Mouse (Mus musculus) kidney, embryonic 14.5 days (tissue): ENCODE results near the gene Pml. TPM values are rescaled to one million over a fixed set of nuclear protein-coding genes. Genes with fewer than 3 reads are reported as not detected.

Source experiments
- ATAC-seq: fragments of 200-750 bp; cut with Nextera tagmentation; 2 replicates; pipeline ENCODE4 v1.8.0; 2017; ENCODE audit warnings: moderate number of reproducible peaks, mild to moderate bottlenecking, moderate TSS enrichment, moderate library complexity; ENCODE audit not compliant: low FRiP score, low TSS enrichment
- H3K27ac ChIP-seq: fragments of 300-500 bp; sonication (generic); 2 replicates; pipeline ENCODE4 v1.5.1; 2014; ENCODE audit warnings: low read depth, mild to moderate bottlenecking, low read length, moderate library complexity, mixed read lengths
- H3K27me3 ChIP-seq: fragments of 300-500 bp; sonication (generic); 2 replicates; pipeline ENCODE4 v1.6.1; 2014; ENCODE audit warnings: mild to moderate bottlenecking, low read length; ENCODE audit not compliant: control insufficient read depth, insufficient read depth
- H3K36me3 ChIP-seq: fragments of 300-500 bp; sonication (generic); 2 replicates; pipeline ENCODE4 v1.6.1; 2014; ENCODE audit warnings: low read length, mixed read lengths; ENCODE audit not compliant: control insufficient read depth, insufficient read depth
- H3K4me1 ChIP-seq: fragments of 300-500 bp; sonication (generic); 2 replicates; pipeline ENCODE4 v1.6.1; 2014; ENCODE audit warnings: low read length, mixed read lengths; ENCODE audit not compliant: control insufficient read depth, insufficient read depth
- H3K4me2 ChIP-seq: fragments of 300-500 bp; sonication (generic); replicated peaks from 2 replicates; pipeline ENCODE4 v1.6.1; 2014; ENCODE audit warnings: low read depth, mild to moderate bottlenecking, low read length
- H3K4me3 ChIP-seq: fragments of 300-500 bp; sonication (generic); 2 replicates; pipeline ENCODE4 v1.5.1; 2014; ENCODE audit warnings: mild to moderate bottlenecking, low read length
- H3K9ac ChIP-seq: fragments of 300-500 bp; sonication (generic); 2 replicates; pipeline ENCODE4 v1.6.1; 2014; ENCODE audit warnings: low read depth, mild to moderate bottlenecking, low read length, moderate library complexity
- H3K9me3 ChIP-seq: fragments of 300-500 bp; sonication (generic); 2 replicates; pipeline ENCODE4 v1.6.1; 2016; ENCODE audit warnings: low read length; ENCODE audit not compliant: control insufficient read depth
- WGBS: fragments of 180-500 bp; shearing (Covaris S2); extraction: QIAGEN DNeasy Blood & Tissue Kit; methylation state at CpG from one replicate; pipeline ENCODE4 v1.1.7; 2014; 5-methylcytosine and 5-hydroxymethylcytosine counted together
- polyA plus RNA-seq: library from polyadenylated mRNA; unstranded; fragments of >200 nt; fragmentation: Nextera tagmentation; extraction: Ambion mirVana; gene quantifications from 2 replicates; pipeline ENCODE4 v1.2.1, GENCODE M21; 2014

Pml gene
- polyA plus RNA-seq, 1 experiment from 2014 or later: 25.0 TPM

DNA sequence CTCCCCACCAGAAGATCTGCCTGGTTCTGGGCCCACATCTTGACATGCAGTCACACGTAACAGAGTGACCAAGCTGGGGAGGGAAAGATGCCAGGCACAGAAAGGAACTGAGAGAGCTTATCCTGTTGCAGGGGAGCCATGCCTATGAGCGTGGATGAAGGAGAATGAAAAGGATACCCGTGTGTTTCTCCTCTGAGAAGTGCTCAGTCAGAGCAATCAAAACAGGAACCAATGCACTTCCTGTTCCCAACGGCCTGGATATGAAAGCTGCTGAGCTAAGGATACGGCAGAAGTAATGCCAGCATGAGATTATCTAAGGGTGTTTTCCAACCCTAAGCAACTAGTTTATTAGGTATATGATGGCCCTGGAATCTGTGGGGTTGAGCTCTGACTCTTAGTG lies 17.2 kb downstream of the Pml start:
- Histone ChIP-seq H3K4me1 (0 out of 2 replicates have a peak, but pooled peaks cover 4% of the 10 kb centered on the region), H3K36me3 (peaks cover 55% of the 10 kb centered on the region), H3K4me3 (no peak overlapping the region), H3K9ac (no peak overlapping the region), H3K27ac (peak overlapping the region; percentile 32; the same call in 1 of the 2 replicates), H3K27me3 (no peaks in the 10 kb centered on the region), H3K4me2 (no peak overlapping the region), H3K9me3 (no peaks in the 10 kb centered on the region)
- WGBS: 59% methylated on average over 5 of the region's 5 CpGs
- no peak for ATAC-seq

GRCm38 (mm10) chr9:58231746-58232145 lies 17.8 kb downstream of the Pml start:
- Histone ChIP-seq H3K4me2 (no peak overlapping the region), H3K27ac (peak overlapping the region; percentile 32; the same call in 1 of the 2 replicates), H3K9me3 (no peaks in the 10 kb centered on the region), H3K27me3 (no peaks in the 10 kb centered on the region), H3K4me1 (0 out of 2 replicates have a peak, but pooled peaks cover 4% of the 10 kb centered on the region), H3K36me3 (peaks cover 58% of the 10 kb centered on the region), H3K9ac (0 out of 2 replicates have a peak overlapping the region, but pooled peaks have one; percentile 7), H3K4me3 (no peak overlapping the region)
- 37% methylated on average over 6 of the region's 6 CpGs for WGBS
- ATAC-seq: no peak

GRCm38 (mm10) chr9:58228777-58229466 lies 20.7 kb downstream of the Pml start:
- no peak overlapping the region for H3K4me3 ChIP-seq
- peaks cover 60% of the 10 kb centered on the region for H3K36me3 ChIP-seq
- WGBS: 97% methylated on average over 9 of the region's 9 CpGs
- H3K9ac ChIP-seq: no peak overlapping the region
- no peak overlapping the region for H3K27ac ChIP-seq
- H3K27me3 ChIP-seq: no peaks in the 10 kb centered on the region
- 0 out of 2 replicates have a peak, but pooled peaks cover 4% of the 10 kb centered on the region for H3K4me1 ChIP-seq
- no peak overlapping the region for H3K4me2 ChIP-seq
- no peaks in the 10 kb centered on the region for H3K9me3 ChIP-seq
- ATAC-seq: no peak

- no peak overlapping the region for H3K4me3 ChIP-seq
- H3K27me3 ChIP-seq: no peaks in the 10 kb centered on the region
- 69% methylated on average over 9 of the region's 9 CpGs for WGBS
- H3K4me2 ChIP-seq: no peak overlapping the region
- no peak overlapping the region for H3K27ac ChIP-seq
- H3K9me3 ChIP-seq: no peaks in the 10 kb centered on the region
- ATAC-seq: no peak
- no peaks in the 10 kb centered on the region for H3K4me1 ChIP-seq
- no peak overlapping the region for H3K9ac ChIP-seq
- peaks cover 73% of the 10 kb centered on the region for H3K36me3 ChIP-seq
Measured at GRCm38 (mm10) chr9:58225915-58226913, 23.4 kb downstream of the Pml start.

DNA sequence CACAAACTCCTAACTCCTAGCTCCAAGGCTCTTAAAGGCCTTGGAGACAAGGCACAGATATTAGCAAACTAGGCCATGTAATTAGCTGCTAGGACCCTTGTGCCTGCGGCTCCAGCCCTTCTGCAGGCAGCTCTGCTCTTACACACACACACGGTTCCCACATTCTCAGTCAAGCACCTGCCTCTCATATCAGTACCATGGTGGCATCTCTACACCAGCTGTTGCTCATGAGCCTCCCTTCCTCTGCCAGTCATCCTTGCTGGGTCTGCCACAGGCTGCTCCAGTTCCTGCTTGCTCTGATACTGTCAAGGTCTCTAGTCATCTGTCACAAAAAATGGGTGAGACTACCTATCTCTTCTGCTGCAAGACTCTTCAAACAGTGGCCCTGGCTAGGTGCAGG lies 25.2 kb downstream of the Pml start:
- Histone ChIP-seq H3K4me3 (no peak overlapping the region), H3K9me3 (no peaks in the 10 kb centered on the region), H3K4me2 (no peak overlapping the region), H3K36me3 (peaks cover 62% of the 10 kb centered on the region), H3K27me3 (no peaks in the 10 kb centered on the region), H3K4me1 (no peaks in the 10 kb centered on the region), H3K27ac (no peak overlapping the region), H3K9ac (no peak overlapping the region)
- ATAC-seq: no peak
- WGBS: 93% methylated on average over 2 of the region's 2 CpGs

DNA sequence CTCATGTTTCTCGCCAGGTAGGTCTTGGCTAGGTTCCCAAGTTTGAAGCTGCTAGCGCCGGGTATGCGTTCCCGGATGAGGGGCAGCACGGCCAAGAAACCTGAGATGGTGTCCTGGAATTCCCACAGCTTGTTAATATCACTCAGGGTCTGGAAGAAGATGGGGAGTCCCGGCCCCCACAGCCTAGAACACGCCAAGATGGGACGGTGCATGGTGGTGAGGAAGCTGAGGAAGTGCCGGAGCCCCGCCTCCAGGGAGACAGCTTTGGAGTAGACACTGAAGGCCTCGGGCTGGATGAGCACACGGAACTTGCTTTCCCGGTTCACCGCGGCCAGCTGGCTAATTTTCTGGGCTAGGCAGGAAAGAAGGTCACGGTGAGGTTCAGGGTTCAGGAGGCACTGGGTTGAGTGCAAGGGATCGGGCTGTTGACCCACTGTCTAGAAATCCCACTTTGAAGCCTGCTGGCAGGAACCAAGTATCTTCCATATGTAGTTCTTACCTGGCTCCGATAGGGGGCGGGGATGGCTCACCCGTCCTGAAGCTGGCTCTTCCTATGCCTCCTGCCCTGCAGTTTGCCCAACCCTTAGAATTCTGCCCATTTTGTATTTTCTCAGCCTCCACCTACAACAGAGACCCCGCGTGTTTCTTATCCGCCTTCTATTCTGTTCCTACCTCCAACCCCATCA lies 29.2 kb downstream of the Pml start:
- H3K27ac ChIP-seq: no peak overlapping the region
- H3K36me3 ChIP-seq: peaks cover 32% of the 10 kb centered on the region
- no peaks in the 10 kb centered on the region for H3K4me1 ChIP-seq
- ATAC-seq: 0 out of 2 replicates have a peak, but pooled peaks have one; percentile 25
- no peaks in the 10 kb centered on the region for H3K9me3 ChIP-seq
- H3K9ac ChIP-seq: no peak overlapping the region
- H3K27me3 ChIP-seq: no peaks in the 10 kb centered on the region
- H3K4me2 ChIP-seq: no peak overlapping the region
- WGBS: 72% methylated on average over 24 of the region's 24 CpGs
- H3K4me3 ChIP-seq: no peak overlapping the region

DNA sequence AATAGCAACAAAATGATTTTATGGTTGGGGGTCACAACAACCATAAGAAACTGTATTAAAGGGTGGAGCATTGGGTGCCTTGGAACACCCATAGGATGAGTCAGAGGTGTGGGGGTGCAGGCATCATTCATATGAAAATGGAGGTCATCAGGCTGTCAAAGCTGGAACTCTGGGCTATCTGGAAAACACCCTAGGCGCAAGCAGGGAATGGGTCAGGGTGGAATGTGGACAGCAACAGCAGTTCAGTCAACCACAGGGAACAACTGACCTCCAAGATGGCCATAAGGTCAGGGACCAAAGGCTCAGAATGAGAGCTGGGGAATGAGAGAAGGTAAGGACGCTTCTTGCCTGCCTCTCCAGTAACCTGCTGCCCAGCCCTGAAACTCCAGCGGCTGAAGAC lies 31.0 kb downstream of the Pml start:
- no peak for ATAC-seq

DNA sequence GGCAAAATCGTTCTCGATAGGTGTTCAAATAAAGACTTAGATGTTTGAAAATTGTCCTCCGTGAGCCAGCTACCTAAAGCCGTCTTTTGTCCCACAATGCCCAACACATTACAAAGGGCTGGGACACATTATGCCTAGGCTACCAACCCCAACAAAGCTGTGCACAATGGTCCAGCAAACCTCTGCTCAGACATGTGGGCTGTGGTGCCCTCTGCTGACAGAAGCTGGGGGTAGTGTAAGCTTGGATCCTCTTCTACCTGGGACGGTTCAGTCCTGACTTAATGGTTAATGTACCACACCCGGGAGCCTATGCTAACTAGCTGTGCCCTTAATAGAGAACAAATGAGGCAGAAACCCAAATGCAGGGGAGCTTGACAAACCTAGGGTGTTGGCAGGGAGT lies 33.2 kb downstream of the Pml start:
- no peak overlapping the region for H3K9ac ChIP-seq
- peaks cover 19% of the 10 kb centered on the region for H3K4me1 ChIP-seq
- H3K27me3 ChIP-seq: no peaks in the 10 kb centered on the region
- peaks cover 6% of the 10 kb centered on the region; the same call in 1 of the 2 replicates for H3K36me3 ChIP-seq
- H3K4me3 ChIP-seq: no peak overlapping the region
- no peak overlapping the region for H3K4me2 ChIP-seq
- H3K27ac ChIP-seq: no peak overlapping the region
- WGBS: 50% methylated on average over 6 of the region's 6 CpGs
- peak; percentile 34; the same call in 1 of the 2 replicates for ATAC-seq
- no peaks in the 10 kb centered on the region for H3K9me3 ChIP-seq

More for the DNA sequence above, 31.0 kb downstream of the Pml start:
- WGBS: 93% methylated on average over 3 of the region's 3 CpGs
- no peaks in the 10 kb centered on the region for H3K27me3 ChIP-seq
- H3K27ac ChIP-seq: no peak overlapping the region
- no peak overlapping the region for H3K4me3 ChIP-seq
- no peak overlapping the region for H3K4me2 ChIP-seq
- peaks cover 23% of the 10 kb centered on the region; the same call in 1 of the 2 replicates for H3K36me3 ChIP-seq
- H3K4me1 ChIP-seq: peaks cover 17% of the 10 kb centered on the region
- H3K9ac ChIP-seq: no peak overlapping the region
- no peaks in the 10 kb centered on the region for H3K9me3 ChIP-seq
